Mouse (Mus musculus): Measurements from ENCODE around the gene Btrc. TPM values are rescaled to one million over a fixed set of nuclear protein-coding genes. Genes with fewer than 3 reads are reported as not detected.
"Not testable (repeated sequence)": the region's sequence is repeated elsewhere in the genome, so short reads cannot be mapped to it uniquely, and the experiment has no call there.

Gene Btrc
- total RNA-seq, 2 experiments from 2014 or later: 21.0 to 21.6 TPM

DNA sequence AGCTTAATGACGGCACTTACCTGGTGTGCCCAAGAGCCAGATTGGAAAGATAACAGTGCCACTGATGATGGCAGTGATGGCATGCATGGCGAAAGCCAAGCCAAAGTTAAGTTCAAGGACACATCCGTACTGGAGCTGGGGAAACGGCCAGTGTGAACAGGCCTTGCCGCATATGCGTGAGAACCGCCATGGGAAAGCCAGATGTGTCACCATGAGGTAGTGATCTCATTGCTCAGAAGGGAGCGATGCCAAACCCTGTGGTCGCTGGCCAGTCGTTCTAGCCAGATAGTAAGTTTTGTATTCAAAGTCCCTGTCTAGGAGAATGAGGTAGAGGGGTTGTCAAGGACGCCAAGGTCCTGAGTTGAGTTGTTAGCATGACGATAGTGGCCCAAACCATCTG lies 152.7 kb downstream of the Btrc start:
- DNase-seq: no peak
- intact Hi-C loops (cut with DNase I): no loop called here

DNA sequence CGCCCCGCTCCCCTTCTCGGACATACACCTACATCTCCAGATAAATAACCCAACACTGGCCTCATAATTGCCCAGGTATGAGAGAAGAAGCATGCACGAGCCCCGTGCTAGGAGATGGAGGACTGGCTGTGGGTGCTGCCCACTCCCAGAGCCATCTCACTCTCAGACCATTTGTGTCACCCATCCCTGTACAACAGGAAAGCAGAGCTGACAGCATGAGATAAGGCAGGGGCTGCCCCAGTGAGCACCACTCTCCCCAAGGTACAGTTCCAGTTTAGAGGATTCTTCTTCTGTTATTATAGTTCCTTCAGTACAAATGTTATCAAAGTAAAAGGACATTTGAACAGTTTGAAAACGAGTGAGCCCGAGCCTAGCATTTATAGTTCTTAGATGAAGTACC lies 163.8 kb downstream of the Btrc start:
- intact Hi-C loops (cut with DNase I): loop anchor here (5.0 kb wide), 1 partner anchor 40 kb away; no protein-coding TSS in a partner anchor
- DNase-seq: peak in 1 of 2 experiments; percentile 11

DNA sequence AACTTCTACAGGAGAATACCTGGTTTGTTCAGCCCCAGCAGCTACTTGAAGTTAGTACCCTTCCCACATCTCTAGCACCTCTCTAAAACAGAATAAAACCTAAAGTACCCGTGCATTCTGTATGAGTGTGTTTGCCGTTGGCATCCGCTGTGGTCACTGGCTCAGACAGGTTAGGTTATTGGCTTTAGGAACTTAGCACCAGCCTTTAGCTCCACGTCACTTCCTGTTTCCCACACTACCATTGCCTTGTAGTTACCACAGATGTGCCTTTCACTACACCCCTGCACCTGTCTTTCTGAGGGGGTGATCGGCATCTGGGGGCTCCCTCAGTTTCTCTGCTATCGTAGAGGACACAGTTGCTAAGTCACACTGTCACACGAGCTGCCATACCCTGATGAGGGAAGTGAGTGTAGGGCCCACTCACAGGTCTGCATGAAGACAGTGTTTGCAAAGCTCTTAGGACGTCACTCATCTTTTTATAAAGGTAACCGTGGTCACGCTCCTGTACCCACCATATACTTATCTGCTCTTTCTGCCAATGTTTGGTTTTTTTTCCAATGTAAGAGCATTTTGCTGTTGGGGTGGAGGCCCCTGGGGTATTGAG lies 164.5 kb downstream of the Btrc start:
- intact Hi-C loops (cut with DNase I): loop anchor here (5.0 kb wide), 1 partner anchor 41 kb away; no protein-coding TSS in a partner anchor
- no peak for DNase-seq

DNA sequence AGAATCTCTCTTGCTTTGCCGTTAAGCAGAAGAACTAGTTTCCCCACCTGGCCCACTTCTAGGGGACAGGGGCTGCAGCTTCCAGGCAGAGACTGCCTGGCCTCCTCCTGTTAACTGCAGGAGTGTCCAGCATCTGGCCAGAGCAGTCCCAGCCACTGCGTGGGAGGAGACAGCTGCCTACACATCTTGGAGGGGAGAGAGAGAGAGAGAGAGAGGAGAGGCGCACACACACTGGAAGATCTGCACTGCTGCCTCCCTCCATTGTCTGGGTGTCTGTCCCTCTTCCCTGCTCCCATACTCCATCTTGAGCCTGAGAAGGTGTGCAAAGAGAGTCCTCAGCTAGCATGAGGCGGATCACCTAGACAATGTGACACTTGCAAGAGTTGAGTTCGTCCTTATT lies 165.8 kb downstream of the Btrc start:
- intact Hi-C loops (cut with DNase I): loop anchor here (5.0 kb wide), 1 partner anchor 42 kb away; no protein-coding TSS in a partner anchor
- DNase-seq: no peak

DNA sequence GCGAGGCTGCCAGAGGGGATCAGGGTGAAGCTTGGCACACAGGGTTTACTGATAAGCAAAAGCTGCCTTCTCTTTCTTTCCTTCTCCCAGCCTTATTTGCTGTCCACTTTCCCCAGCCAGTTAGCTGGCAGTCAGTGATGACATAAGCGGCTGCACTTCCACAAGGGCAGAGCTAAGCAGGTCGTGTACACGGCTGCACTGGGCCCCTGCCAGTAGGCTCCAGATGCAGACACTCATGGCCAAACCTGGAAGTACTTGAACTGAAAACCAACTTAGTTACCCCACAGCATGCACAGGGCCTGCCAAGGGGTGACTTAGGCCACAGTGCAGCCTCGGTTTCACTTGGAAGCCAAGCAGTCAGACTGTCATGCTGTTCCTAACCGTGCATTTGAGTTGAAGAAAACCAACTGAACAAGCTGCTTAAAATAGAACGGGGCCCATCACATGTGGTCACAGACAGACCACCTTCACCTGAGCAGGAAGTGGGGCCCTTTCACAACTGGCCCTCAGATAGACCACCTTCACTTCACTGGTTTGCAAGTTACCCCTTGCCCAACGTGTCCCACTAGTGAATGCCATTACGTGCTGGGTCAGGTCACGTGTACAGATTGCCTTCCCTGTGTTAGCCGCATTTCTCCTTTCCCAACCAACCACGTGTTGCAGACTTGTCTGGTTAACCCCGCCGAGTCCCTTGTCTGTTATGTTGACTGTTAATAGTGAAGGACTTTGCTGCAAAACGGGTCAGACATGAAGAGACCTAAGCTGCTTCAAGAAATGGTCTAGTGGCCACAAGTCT lies 166.9 kb downstream of the Btrc start:
- DNase-seq: no peak
- intact Hi-C loops (cut with DNase I): loop anchor here (5.0 kb wide), 1 partner anchor 33 kb away; no protein-coding TSS in a partner anchor

DNA sequence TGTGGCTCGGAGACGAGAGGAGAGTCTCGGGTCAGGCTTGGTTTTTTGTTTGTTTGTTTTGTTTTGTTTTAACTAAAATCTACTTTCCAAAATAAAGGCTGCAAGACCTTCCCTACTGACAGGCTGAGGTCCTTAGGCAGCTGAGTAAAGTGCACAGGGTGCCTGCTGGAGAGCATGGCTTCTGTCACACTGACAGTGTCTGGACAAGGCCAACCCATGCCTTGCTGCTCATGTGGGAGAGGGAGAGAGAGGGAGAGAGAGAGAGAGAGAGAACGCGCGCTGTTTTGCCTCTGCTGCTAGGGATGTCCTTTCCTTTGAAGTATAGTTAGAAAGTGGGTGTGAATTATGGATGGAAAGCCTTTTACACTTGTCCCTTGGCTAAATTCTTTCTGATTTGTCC lies 168.0 kb downstream of the Btrc start:
- DNase-seq: no peak
- intact Hi-C loops (cut with DNase I): loop anchor here (5.0 kb wide), 1 partner anchor 34 kb away; no protein-coding TSS in a partner anchor

DNA sequence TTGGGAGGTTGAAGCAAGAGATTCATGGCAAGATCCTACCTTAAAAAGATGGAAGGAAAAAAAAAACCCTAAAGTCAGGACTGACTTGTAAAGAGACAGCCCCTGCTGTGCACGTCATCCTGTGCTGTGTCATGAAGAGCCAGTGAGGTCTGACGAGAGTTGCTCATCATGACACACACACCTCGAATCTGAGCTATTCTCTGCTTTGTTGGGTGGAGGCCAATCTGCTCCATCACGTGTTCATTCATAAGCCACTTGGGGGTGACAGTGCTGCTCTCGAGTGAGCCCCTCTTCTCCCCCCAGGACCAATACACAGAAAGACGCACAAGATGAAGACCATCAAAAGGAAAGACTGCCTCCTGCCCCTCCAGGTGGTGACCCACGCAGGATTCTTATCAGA lies 170.1 kb downstream of the Btrc start:
- no peak for DNase-seq
- intact Hi-C loops (cut with DNase I): loop anchor here (5.0 kb wide), 1 partner anchor 36 kb away; no protein-coding TSS in a partner anchor

DNA sequence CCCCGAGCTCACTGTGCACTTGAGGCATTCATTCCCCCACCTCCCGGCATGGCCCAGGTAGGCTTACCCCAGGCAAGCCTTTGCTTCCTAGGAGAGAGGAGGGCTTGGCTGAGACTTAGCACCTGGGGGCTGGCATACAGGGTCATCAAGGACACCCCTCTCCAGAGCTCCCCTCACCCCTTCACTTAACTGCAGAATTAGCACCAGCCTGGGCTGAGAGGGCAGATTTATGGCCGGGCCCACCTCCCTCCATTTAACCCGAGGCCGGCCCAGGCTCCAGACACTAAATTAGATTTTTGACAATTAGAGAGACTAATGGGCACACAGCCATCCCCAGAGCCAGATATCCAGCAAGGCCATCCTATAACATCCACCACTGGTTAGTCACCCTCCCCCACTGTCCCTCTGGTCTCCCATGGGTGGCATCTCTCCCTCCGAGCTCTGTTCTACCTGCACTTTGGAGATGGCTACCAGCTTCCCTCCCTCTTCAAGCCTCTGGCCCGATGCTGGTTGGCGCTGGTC lies 171.7 kb downstream of the Btrc start:
- intact Hi-C loops (cut with DNase I): no loop called here
- DNase-seq: no peak

DNA sequence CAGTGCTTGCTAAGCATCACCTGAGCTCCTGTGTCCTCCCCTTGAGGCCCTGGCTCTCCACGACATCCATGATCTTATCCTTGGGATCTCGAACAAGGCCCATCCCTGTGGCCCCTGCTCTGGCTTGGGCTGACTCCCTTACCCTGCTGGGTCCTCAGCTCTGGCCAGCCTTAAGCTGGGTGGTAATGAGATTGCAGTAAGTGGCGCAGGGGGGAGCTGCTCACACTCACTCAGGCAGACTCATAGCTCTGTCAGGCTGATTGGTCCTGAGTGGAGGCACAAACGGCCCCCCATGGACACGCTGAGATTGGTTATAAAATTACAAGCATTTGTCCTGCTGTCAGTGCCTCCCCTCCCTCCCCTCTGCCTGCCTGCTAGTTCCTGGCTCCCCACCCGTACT lies 172.4 kb downstream of the Btrc start:
- intact Hi-C loops (cut with DNase I): no loop called here
- no peak for DNase-seq

DNA sequence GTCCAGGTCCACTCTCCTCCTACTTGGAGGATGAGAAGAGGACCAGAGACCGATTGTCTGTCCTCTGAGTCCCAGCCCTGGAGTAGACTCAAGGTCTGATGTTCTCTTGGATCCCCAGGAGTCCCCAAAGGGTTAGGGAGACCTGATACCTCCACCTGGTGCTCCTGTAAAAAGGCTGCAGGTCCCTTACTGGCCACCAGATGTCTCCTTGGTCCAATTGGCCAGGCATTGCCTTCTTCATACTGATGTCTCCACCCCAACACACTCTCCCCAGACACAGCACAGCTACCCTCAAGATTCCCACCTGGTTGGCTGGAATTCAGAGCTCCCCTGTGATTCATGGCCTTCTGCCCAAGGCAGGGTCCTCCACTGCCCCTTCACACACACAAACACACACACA lies 174.0 kb downstream of the Btrc start:
- intact Hi-C loops (cut with DNase I): no loop called here
- DNase-seq: peak in 1 of 2 experiments; percentile 40

DNA sequence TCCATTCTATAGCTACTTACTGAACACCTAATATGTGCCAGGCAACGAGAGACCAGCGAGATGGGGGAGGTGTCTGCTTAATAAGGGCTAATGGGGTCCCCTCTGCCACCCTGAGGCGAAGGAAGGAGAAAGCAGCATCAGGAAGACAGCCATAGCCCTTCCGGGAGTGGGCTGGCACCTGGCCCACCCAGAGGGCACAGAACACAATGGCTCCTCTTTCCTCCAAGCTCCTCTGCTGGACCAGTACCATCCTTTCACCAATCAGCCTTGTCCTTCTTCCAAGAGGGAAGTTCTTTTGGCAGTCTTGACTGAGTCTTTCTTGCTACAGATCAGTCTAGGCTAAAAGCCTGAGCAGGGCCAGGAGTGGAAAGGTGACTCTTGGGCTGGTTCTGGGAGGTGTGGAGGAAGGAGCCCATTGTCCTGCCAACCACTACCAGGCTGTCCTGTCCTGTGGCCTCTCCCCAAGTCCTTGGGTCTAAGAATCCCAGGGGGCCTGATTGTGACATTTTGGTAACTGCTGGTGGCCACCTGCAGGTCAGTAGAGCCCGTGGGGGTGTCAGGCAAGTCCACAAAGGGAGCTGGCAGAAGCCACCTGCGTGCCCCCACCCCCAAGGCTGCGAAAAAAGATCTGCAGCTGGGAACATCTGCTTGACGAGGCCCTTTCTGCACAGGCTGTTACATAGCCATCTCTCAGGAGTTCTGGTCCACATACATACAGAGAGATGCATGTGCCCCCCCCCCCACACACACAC lies 177.3 kb downstream of the Btrc start:
- intact Hi-C loops (cut with DNase I): loop anchor here (10.0 kb wide), 1 partner anchor 106 kb away; no protein-coding TSS in a partner anchor
- DNase-seq: no peak

DNA sequence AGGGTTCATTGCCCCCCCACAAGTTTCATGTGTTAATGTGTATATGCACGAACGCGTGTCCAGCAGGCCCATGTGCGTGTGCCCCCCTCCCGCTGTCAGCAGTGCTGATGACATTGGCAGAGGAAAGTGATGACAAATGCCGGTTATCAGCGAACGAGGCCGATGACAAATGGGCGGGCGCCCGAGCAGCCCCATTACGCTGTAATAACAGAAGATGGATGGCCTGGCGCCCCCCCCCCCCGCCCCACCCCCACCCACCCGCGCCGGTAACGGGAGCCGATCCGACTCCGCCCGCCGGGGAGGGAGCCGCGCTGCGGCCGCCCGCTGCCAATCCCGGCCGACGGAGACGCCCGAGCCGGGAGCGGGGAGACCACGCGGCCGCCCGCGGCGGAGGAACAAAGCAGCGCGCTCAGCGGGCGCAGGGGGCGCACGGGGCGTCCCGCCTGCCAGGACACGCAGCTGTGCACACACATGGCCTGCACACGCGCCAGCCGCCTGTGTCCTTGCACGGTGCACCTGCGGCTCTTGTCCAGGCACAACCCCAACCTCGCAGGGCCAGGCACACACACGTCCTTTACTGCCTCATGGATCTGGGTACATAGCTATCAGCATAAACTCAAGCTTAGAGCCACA lies 178.0 kb downstream of the Btrc start:
- DNase-seq: peak in 1 of 2 experiments; percentile 39
- intact Hi-C loops (cut with DNase I): loop anchor here (10.0 kb wide), 1 partner anchor 107 kb away; no protein-coding TSS in a partner anchor

DNA sequence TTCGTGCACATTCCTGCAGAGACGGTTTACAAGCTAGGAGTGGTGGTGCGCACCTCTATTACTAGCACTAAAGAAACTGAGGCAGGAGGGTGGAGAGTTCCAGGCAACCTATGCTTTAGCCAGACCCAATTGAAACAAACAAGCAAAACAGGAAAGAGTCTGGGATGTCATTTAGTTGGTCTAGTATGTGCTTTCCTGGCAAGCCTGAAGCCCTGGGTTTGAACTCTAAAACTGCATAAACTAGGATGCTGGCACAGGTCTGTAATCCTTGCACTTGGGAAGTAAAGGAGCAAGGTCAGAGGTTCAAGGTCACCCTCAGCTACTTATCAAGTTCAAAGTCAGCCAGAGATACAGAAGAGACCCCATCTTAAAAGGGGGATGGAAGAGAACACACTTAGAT lies 178.5 kb downstream of the Btrc start:
- no peak for DNase-seq
- intact Hi-C loops (cut with DNase I): loop anchor here (10.0 kb wide), 1 partner anchor 107 kb away; no protein-coding TSS in a partner anchor

DNA sequence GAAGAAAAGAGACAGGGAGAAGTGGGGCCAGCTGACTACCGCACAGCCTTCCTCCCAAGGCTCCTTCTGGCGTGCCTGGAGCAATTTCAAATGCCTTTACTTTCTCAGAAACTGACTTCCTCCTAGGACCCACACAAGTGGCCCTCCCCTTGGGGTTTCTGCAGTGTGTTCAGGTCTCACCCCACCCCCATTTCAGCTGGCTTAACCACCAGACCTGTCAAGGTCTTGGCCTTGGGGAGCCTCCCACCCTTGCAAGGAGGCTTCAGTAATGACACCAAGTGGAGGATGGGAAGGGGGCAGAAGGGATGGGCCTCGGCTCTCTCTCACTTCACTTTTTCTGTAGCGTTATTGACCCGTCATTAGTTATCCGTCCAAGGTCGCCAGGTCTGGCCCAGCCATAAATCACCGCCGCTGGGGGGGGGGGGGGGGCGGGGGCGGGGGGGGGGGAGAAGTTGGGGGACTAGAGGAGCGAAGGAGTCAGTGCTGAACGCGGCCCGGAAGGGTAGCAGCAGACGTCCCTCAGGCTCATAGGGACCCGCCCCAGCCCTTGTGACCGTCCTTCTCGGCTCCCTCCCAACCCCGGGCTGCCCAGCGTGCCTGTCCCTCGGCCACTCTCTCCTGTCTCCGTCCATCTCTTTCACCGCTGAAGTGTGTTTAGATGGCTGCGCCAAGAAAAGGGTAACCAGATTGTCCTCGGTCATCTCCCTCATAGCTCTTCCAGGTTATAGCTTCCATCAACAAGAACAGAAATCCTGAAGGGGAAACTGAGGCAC lies 180.8 kb downstream of the Btrc start:
- DNase-seq: no peak
- intact Hi-C loops (cut with DNase I): loop anchor here (2.0 to 10.0 kb wide), 3 partner anchors 110 to 324 kb away; no protein-coding TSS in a partner anchor

DNA sequence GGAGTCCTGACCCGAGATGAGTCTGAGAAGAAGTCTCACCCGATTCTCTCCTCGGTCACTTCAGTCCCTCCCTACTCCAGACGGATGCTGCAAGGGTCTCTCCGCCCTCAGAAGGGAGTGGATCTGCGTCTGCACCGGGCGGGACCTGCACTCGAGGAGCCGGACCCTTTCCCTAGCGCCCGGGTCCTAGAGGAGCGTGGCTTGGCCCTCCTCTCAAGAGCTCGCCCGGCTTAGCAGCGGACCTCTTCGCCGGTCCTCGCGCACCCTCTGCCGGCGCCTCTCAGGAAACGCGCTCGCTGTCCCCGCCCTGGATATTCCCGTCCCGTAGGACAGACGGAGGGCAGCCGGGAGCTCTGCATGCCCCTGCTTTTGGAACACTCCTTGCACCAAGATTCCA lies 181.4 kb downstream of the Btrc start:
- intact Hi-C loops (cut with DNase I): loop anchor here (2.0 to 10.0 kb wide), 4 partner anchors 110 to 368 kb away; no protein-coding TSS in a partner anchor
- peak; percentile 71 to 81 for DNase-seq

DNA sequence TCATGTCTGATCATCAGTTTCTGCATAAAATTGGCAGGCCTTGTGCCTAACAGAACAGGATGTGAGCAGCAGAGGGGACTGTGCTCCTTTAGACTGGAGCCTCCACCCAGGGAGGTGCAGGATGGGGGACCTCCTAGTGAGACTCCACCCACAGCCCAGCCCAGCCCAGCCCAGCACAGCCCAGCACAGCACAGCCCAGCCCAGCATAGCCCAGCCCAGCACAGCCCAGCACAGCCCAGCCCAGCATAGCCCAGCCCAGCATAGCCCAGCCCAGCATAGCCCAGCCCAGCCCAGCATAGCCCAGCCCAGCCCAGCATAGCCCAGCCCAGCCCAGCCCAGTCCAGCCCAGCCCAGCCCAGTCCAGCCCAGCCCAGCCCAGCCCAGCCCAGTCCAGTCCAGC lies 184.7 kb downstream of the Btrc start:
- intact Hi-C loops (cut with DNase I): loop anchor here (5.0 to 10.0 kb wide), 2 partner anchors 113 to 371 kb away; no protein-coding TSS in a partner anchor
- not testable (repeated sequence) for DNase-seq

DNA sequence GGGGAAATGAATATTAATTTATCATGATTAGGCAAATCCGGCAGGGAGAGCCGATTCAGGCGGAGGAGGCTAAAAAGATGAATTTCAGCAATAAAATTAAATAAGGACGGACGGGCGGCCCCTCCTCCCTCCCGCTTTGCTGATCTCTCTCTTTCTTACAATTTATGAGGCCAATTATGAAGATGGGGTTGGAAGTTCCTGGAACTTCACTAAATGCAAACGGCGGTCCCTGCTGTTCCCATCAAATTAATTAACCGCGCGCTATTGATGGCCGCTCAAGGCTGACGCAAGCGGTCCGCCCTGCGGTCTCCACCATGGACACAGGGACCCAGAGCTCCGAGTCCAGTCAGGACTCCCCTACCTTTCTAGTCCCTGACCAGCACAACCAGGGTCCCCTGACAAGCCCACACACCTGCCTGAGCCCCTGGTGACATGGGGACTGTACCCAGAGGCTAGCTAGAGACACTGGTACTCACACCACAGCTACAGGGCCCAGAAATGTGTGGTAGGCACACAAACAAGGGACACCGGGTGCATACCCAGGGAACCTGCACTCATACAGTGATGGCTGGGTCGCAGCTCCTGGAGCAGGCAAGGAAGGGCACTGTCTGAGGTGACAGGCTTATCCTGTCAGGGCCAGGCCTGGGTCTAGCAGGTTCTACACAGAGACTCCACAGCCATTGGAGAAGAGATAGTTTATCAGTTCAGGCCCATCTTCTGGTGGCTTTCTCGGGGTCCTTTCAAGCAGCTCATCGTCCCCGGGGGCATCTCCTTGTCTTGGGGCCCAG lies 185.8 kb downstream of the Btrc start:
- intact Hi-C loops (cut with DNase I): loop anchor here (5.0 to 10.0 kb wide), 2 partner anchors 115 to 372 kb away; no protein-coding TSS in a partner anchor
- DNase-seq: no peak

DNA sequence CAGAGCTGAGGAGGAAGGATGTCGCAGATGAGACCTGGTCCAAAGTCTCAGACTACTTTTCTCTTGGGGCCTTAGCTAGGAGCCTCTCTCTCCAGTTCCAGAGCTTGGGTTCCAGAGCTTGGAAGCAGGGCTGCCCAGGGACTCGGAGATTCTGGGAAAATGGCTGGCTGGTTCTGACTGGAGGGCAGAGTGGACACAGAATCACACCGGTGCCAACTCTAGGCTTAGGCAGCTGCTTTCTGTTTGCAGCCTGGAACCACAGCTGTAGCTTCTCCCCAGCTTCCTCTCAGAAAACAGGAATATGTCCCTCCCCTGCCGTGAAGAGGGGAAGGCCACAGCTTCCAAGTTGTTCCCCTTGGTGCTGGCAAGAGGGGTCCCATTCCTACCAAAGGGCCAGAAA lies 186.4 kb downstream of the Btrc start:
- intact Hi-C loops (cut with DNase I): loop anchor here (5.0 to 10.0 kb wide), 2 partner anchors 115 to 373 kb away; no protein-coding TSS in a partner anchor
- DNase-seq: no peak
